Mouse (Mus musculus) CH12.LX (cell line): ENCODE data around the gene Gm7247.
"Not testable (repeated sequence)": the region's sequence is repeated elsewhere in the genome, so short reads cannot be mapped to it uniquely, and the experiment has no call there.

Experiments used
- CTCF ChIP-seq, 2 experiments: IDR thresholded peaks in 1 of 2; conservative IDR thresholded peaks in 1 of 2; 2 replicates each; pipeline ENCODE4 v1.5.1; 2011 to 2012; ENCODE audit warnings: low read depth in 2 of 2, low read length in 2 of 2, improper control_type of control experiment in 1 of 2, inconsistent platforms in 1 of 2, mild to moderate bottlenecking in 1 of 2, moderate library complexity in 1 of 2
- EP300 ChIP-seq: IDR thresholded peaks from 2 replicates; pipeline ENCODE4 v1.6.1; 2011; ENCODE audit warnings: low read length, improper control_type of control experiment
- POLR2A ChIP-seq: IDR thresholded peaks from 2 replicates; pipeline ENCODE4 v1.6.1; 2011; ENCODE audit warnings: low read depth, mild to moderate bottlenecking, improper control_type of control experiment, low read length
- USF1 ChIP-seq: IDR thresholded peaks from 2 replicates; pipeline ENCODE4 v1.6.1; 2014; ENCODE audit warnings: low read depth, mild to moderate bottlenecking, inconsistent platforms, low read length, improper control_type of control experiment
- ZNF384 ChIP-seq: IDR thresholded peaks from 2 replicates; pipeline ENCODE4 v1.6.1; 2012; ENCODE audit warnings: low read depth, low read length, improper control_type of control experiment, inconsistent platforms

DNA sequence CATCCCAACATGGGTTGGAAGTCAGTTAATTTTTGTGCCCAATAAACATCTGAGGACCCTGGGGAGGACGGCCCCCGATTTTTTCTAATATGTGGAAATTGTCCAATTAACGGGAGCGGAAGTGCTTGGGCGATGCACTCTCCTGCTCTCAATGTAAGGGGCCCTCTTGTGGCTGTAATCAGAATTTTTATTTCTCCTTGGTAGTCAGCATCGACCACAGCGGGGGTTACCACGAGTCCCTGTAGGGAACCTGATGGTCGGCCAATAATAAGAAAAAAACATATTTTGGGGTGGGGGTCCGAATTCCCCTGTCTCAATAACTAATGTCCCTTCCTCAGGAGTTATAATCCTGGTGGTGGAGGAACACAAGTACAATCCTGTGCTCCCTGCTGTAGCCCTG, 118.7 kb downstream of the Gm7247 start:
- TF ChIP-seq EP300, POLR2A, USF1: not testable (repeated sequence)
- TF ChIP-seq ZNF384 (peak; percentile 61), CTCF (conservative IDR thresholded peaks at IDR 0.05 in 1 of 2, IDR thresholded peaks at IDR 0.05 in 1 of 2; ENCODE audit: low read depth in 2 of 2, low read length in 2 of 2) (peak; percentile 18 to 62; a peak in 2 of 4 replicates)
